Mouse (Mus musculus) olfactory bulb, adult 2 months (tissue): Measurements from ENCODE around the gene Olfr1494.

Experiments
- CTCF ChIP-seq: fragments of 200-500 bp; IDR thresholded peaks from 2 replicates; pipeline ENCODE4 v1.5.1; 2012; ENCODE audit warnings: low read depth, mild to moderate bottlenecking, low read length, moderate library complexity; ENCODE audit not compliant: insufficient read depth
- POLR2A ChIP-seq: fragments of 200-500 bp; IDR thresholded peaks from 2 replicates; pipeline ENCODE4 v1.6.1; 2012; ENCODE audit warnings: mild to moderate bottlenecking, low read depth, low read length, moderate library complexity; ENCODE audit not compliant: insufficient read depth

- TF ChIP-seq CTCF (no peak), POLR2A (no peak)
Measured at GRCm38 (mm10) chr19:13777578-13777977, 38.0 kb downstream of the Olfr1494 start, which contains the start of gene Olfr1496.
